Mouse (Mus musculus): ENCODE measurements around the gene Amhr2.

DNA sequence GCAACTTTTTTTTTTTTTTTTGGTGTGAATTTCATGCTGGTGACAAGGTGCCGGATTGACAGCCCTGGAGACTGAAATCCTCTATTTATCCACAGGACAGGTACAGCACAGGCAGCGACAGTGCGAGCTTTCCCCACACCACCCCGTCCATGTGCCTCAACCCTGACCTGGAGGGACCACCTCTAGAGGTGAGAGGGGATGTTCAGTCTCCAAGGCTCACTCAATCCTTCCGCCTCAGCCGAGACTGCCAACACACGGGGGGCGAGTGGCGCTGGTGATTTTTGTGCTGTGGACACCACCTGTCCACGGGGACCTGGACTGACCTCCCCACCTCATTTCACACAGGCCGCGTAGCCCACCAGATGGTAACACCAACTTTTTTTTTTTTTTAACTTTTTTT is 40.7 kb downstream of the Amhr2 start:
- TF ChIP-seq CTCF (IDR thresholded peaks at IDR 0.05; ENCODE audit: low read depth, low read length) (no peak), POLR2A (IDR thresholded peaks at IDR 0.05; ENCODE audit: borderline replicate concordance, low read depth, low read length) (no peak)
